7 mouse cellular contexts compared by ENCODE assay signal in genomic region chr13:21783255-21783617, GRCm38 (mm10). TPM values are rescaled to one million over a fixed set of nuclear protein-coding genes. Genes with fewer than 3 reads are reported as not detected.
DNase-seq lines count a peak whose midpoint lies in the region; ATAC-seq and TF ChIP-seq lines count a peak whose summit lies in the region.

Hist1h3i (minus strand) TSS chr13:21783370.

- H3K4me2 ChIP-seq in lung, postnatal 0 days (replicated peaks; ENCODE audit: low read depth, low read length): peak within 1 kb of the TSS; percentile 56

- H3K4me1 ChIP-seq in hindbrain, embryonic 10.5 days (replicated peaks): peaks cover 58% of the 10 kb centered on the region
- peaks cover 10% of the 10 kb centered on the region; the same call in 1 of the 2 replicates for H3K4me1 ChIP-seq in lung, postnatal 0 days (ENCODE audit: insufficient read depth, low read depth, low read length)

- H3K27ac ChIP-seq in hindbrain, embryonic 10.5 days: peak within 1 kb of the TSS; percentile 97
- peak within 1 kb of the TSS; percentile 70 for H3K27ac ChIP-seq in lung, postnatal 0 days (ENCODE audit: low read length)

- no peaks in the 10 kb centered on the region for H3K27me3 ChIP-seq in hindbrain, embryonic 10.5 days (ENCODE audit: insufficient read depth, poor library complexity, severe bottlenecking)
- H3K27me3 ChIP-seq in lung, postnatal 0 days (replicated peaks; ENCODE audit: insufficient read depth, low read length): no peaks in the 10 kb centered on the region

- no peaks in the 10 kb centered on the region for H3K36me3 ChIP-seq in hindbrain, embryonic 10.5 days
- no peaks in the 10 kb centered on the region for H3K36me3 ChIP-seq in lung, postnatal 0 days (ENCODE audit: insufficient read depth, low read length)

- no peak for TF ChIP-seq CTCF in lung, postnatal 0 days (IDR thresholded peaks at IDR 0.05)

- 0 out of 2 replicates have a peak within 1 kb of the TSS, but pooled peaks have one; percentile 16 for H3K9ac ChIP-seq in lung, postnatal 0 days (replicated peaks; ENCODE audit: low read depth)

- peak within 1 kb of the TSS; percentile 58 for H3K4me3 ChIP-seq in hindbrain, embryonic 10.5 days
- peak within 1 kb of the TSS; percentile 34 for H3K4me3 ChIP-seq in lung, postnatal 0 days (ENCODE audit: low read depth, low read length)

- peak; percentile 65 for DNase-seq in cerebellum, adult 8-10 months
- peak; percentile 57 for DNase-seq in hindbrain, embryonic 10.5 days (ENCODE audit: low spot score)
- DNase-seq in layer of hippocampus, postnatal 10 days (ENCODE audit: low spot score in 2 of 2): peak; percentile 37 to 42
- peak; percentile 97 for DNase-seq in lung, postnatal 0 days (ENCODE audit: low spot score)
- peak; percentile 92 for DNase-seq in retina, embryonic 14.5 days (ENCODE audit: low spot score)

- peak; percentile 51 for ATAC-seq in activated CD4-positive, CD25-positive, alpha-beta regulatory T cell, adult 4 months
- peak; percentile 75 for ATAC-seq in frontal cortex, adult (ENCODE audit: low TSS enrichment)
- peak; percentile 62 for ATAC-seq in lung, postnatal 0 days

- TF ChIP-seq EP300 in lung, postnatal 0 days (IDR thresholded peaks at IDR 0.05): no peak

- no peaks in the 10 kb centered on the region for H3K9me3 ChIP-seq in hindbrain, embryonic 10.5 days
- H3K9me3 ChIP-seq in lung, postnatal 0 days (ENCODE audit: low read length): no peaks in the 10 kb centered on the region

- under 1% methylated on average over 17 of the region's 20 CpGs for WGBS in hindbrain, embryonic 10.5 days
- 0% methylated on average over 13 of the region's 20 CpGs for WGBS in lung, postnatal 0 days

RNA-seq across cellular contexts. Expression of gene Hist1h3i, which starts in this region (rescaled TPM):
- polyA plus RNA-seq in activated CD4-positive, CD25-positive, alpha-beta regulatory T cell, adult 4 months (2017; shearing (Covaris generic)): 1 to 10 TPM in 1 of 2 experiments, not detected in 1; 3.8 TPM
- polyA plus RNA-seq in hindbrain, embryonic 10.5 days (2016; fragmentation: Nextera tagmentation; extraction: Ambion mirVana): 112 and 120 TPM in 2 replicates
- 100 to 1,000 TPM in 1 of 2 experiments, 10 to 100 TPM in 1; 85.1 to 110 TPM for total RNA-seq in layer of hippocampus, postnatal 10 days (2021)
- polyA plus RNA-seq in lung, postnatal 0 days (2015; fragmentation: Nextera tagmentation; extraction: Ambion mirVana): 14.5 and 16.9 TPM in 2 replicates

Comparison
In these comparisons a context has a peak if more than half of its experiments do, and no peak if none do; other contexts are left out.
1. Peak in every context shown above with its lines: DNase-seq, ATAC-seq, H3K4me3 ChIP-seq and H3K27ac ChIP-seq.
2. DNase-seq: peak in every context shown above with its lines; median percentile 97 in lung, postnatal 0 days; 92 in retina, embryonic 14.5 days; 65 in cerebellum, adult 8-10 months; 57 in hindbrain, embryonic 10.5 days; 40 in layer of hippocampus, postnatal 10 days.